Mouse (Mus musculus) common myeloid progenitor, adult 5-6 weeks (primary cell): ENCODE data around the gene Aatf. TPM values are rescaled to one million over a fixed set of nuclear protein-coding genes. Genes with fewer than 3 reads are reported as not detected.

Experiments used
- ATAC-seq: replicated peaks from 2 replicates; pipeline ENCODE4 v1.8.0; 2016; ENCODE audit warnings: low read depth, mild to moderate bottlenecking, moderate TSS enrichment, inconsistent platforms; ENCODE audit not compliant: poor library complexity, severe bottlenecking
- total RNA-seq: library from RNA; stranded (forward); fragments of 200-1000, 187-1606 nt; gene quantifications from 2 replicates; pipeline ENCODE4 v1.2.3, GENCODE M21; 2017

Gene Aatf
- total RNA-seq, 1 experiment from 2014 or later: 128 TPM

- ATAC-seq: no peak
Measured at GRCm38 (mm10) chr11:84383891-84384290, 129.4 kb downstream of the Aatf start.

GRCm38 (mm10) chr11:84382450-84382849 lies 130.9 kb downstream of the Aatf start:
- no peak for ATAC-seq

GRCm38 (mm10) chr11:84376510-84377365 lies 136.6 kb downstream of the Aatf start:
- ATAC-seq: no peak

- no peak for ATAC-seq
Measured at GRCm38 (mm10) chr11:84375951-84376496, 137.3 kb downstream of the Aatf start.

GRCm38 (mm10) chr11:84373122-84373521 lies 140.2 kb downstream of the Aatf start:
- ATAC-seq: no peak

Other genes with a start within 250 kb of the Aatf start
- not detected in 2 replicates for gene Lhx1, start 12.0 kb upstream of the Aatf start, total RNA-seq